Mouse (Mus musculus) liver, embryonic 14.5 days (tissue): ENCODE measurements around the gene Kcnq5.

ENCODE experiments used
- CTCF ChIP-seq: IDR thresholded peaks from 2 replicates; pipeline ENCODE4 v1.5.1; 2016; ENCODE audit warnings: antibody characterized with exemption, low read depth, control low read depth
- EP300 ChIP-seq: IDR thresholded peaks from 2 replicates; pipeline ENCODE4 v1.6.1; 2016; ENCODE audit warnings: antibody characterized with exemption, low read depth

GRCm38 (mm10) chr1:21419370-21419769 is 542.4 kb downstream of the Kcnq5 start:
- TF ChIP-seq CTCF (no peak), EP300 (no peak)
